Mouse (Mus musculus): ENCODE results near the gene Gm17660. TPM values are rescaled to one million over a fixed set of nuclear protein-coding genes. Genes with fewer than 3 reads are reported as not detected.
"Not testable (repeated sequence)": the region's sequence is repeated elsewhere in the genome, so short reads cannot be mapped to it uniquely, and the experiment has no call there.

Gm17660 gene
- polyA plus RNA-seq, 1 experiment from 2014 or later = not detected

DNA sequence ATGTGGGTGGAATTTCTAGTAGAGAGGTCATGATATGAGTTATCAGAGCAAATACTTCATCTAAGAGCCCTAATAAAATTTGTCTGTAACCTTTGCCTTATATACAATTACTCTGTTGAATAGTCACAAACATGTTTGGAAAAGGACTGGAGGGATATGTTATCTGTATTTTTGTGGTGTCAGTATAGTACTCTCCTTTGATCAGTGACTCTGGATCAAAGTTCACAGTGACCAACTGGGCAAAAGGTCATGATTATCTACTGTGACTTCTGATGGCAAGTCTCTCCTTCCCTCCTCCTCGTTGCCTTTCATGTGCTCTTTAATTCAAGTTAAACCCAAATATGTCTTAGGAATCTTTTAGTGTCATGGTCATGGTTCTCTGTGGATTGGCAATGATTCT, 41.6 kb downstream of the Gm17660 start:
- no peak overlapping the region for H3K9ac ChIP-seq (ENCODE audit: low read length)
- no peaks in the 10 kb centered on the region for H3K4me1 ChIP-seq (ENCODE audit: control insufficient read depth, insufficient read depth, low read length)
- H3K9me3 ChIP-seq (replicated peaks; ENCODE audit: control insufficient read depth, low read length) = no peaks in the 10 kb centered on the region
- 26% methylated on average over 1 of the region's 1 CpGs for WGBS
- no peak for ATAC-seq (replicated peaks; ENCODE audit: extremely low read depth, insufficient read depth, low FRiP score)
- no peaks in the 10 kb centered on the region for H3K36me3 ChIP-seq (ENCODE audit: control insufficient read depth, insufficient read depth)
- no peak overlapping the region for H3K27ac ChIP-seq (ENCODE audit: low read length)
- no peak overlapping the region for H3K4me3 ChIP-seq (ENCODE audit: low read length)
- no peak overlapping the region for H3K4me2 ChIP-seq (ENCODE audit: low read depth, low read length)
- no peaks in the 10 kb centered on the region for H3K27me3 ChIP-seq (ENCODE audit: control insufficient read depth, insufficient read depth, low read length)

DNA sequence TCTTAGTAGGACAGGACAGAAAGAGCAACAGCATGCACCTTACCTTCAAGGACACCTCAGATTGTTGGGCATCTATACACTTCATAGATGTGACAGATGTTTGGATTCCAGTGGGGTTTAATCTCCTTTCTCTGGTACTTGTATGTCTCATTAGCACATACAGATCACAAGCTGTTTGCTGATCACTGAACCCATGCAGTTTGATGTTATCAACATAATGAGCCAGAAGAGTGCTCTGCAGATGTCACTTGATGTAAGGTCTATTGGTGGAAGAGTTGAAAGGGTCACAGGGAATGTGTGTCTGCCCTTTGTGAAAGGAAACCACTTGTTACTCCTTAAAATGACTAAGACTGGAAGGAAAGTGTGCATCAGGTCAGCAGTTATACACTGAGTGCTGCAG, 42.3 kb downstream of the Gm17660 start:
- no peak overlapping the region for H3K4me2 ChIP-seq (ENCODE audit: low read depth, low read length)
- no peak overlapping the region for H3K27ac ChIP-seq (ENCODE audit: low read length)
- no peak for ATAC-seq (replicated peaks; ENCODE audit: extremely low read depth, insufficient read depth, low FRiP score)
- no peaks in the 10 kb centered on the region for H3K9me3 ChIP-seq (replicated peaks; ENCODE audit: control insufficient read depth, low read length)
- H3K4me3 ChIP-seq (ENCODE audit: low read length) = no peak overlapping the region
- H3K4me1 ChIP-seq (ENCODE audit: control insufficient read depth, insufficient read depth, low read length) = no peaks in the 10 kb centered on the region
- no peaks in the 10 kb centered on the region for H3K27me3 ChIP-seq (ENCODE audit: control insufficient read depth, insufficient read depth, low read length)
- no peaks in the 10 kb centered on the region for H3K36me3 ChIP-seq (ENCODE audit: control insufficient read depth, insufficient read depth)
- no peak overlapping the region for H3K9ac ChIP-seq (ENCODE audit: low read length)

DNA sequence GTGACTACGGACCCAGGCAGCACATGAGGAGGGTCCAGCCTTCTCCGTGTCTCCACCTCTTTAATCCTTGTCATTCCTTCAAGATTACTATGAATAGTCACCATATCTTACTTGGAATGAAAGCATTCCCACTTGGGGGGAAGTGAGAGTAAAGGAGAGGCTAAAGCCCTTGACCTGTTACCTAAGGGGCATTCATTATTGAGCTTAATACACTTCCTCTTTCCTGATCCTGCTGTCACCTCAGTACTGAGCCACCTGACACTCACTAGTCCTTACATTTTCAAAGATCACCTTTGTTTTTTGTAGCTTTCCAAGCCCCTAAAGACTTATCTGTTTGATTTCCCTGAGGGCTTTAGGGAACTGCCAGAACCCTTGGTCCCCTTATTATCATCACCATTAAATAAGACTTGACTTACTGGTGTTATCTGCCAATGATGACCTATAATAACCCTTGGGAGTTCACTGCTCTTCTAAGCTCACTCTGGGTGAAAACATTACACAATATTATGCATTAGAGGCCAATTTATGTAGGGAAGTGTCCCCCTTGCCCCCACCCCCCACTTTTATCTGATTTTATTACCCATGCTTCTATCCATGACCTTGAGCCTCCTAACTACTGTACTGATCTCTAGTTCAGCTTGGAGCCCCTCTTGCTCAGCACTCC, 44.8 kb downstream of the Gm17660 start:
- Histone ChIP-seq H3K4me3 (ENCODE audit: low read length) (no peak overlapping the region), H3K9ac (ENCODE audit: low read length) (no peak overlapping the region), H3K4me2 (ENCODE audit: low read depth, low read length) (no peak overlapping the region), H3K27me3 (ENCODE audit: control insufficient read depth, insufficient read depth, low read length) (no peaks in the 10 kb centered on the region), H3K36me3 (ENCODE audit: control insufficient read depth, insufficient read depth) (no peaks in the 10 kb centered on the region), H3K27ac (ENCODE audit: low read length) (no peak overlapping the region), H3K4me1 (ENCODE audit: control insufficient read depth, insufficient read depth, low read length) (no peaks in the 10 kb centered on the region), H3K9me3 (replicated peaks; ENCODE audit: control insufficient read depth, low read length) (no peaks in the 10 kb centered on the region)
- 66% methylated on average over 2 of the region's 2 CpGs for WGBS
- no peak for ATAC-seq (replicated peaks; ENCODE audit: extremely low read depth, insufficient read depth, low FRiP score)

DNA sequence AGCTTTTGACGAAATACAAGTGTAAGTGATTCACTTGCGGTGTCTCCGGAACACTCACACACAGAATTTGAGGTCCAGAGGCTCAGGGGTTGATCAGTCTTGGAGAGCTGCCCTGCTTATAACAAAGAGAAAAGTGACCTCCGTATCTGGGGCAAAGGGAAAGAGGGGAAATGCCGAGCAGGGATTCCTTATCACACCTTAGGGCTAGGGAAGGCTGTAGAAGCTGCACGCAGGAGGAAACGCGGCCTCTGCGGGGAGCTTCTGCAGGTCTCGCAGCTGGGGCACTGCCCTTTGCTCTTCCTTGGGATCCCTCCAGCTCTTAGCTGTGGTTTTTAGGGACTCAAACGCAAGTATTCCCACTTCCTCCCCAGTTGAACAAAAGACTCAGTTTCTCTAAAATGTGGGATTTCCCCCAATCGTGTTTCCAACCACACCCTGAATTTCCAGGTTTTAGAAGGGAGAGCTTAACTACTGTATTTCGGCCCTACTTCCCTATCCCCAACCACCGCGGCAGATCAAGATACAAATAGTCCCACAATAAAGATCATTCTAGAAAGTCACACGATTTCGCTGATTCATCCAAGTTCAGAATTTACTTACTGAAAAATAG, 52.1 kb downstream of the Gm17660 start:
- Histone ChIP-seq H3K27ac (ENCODE audit: low read length) (no peak overlapping the region), H3K27me3 (ENCODE audit: control insufficient read depth, insufficient read depth, low read length) (no peaks in the 10 kb centered on the region), H3K4me1 (ENCODE audit: control insufficient read depth, insufficient read depth, low read length) (peaks cover 20% of the 10 kb centered on the region), H3K4me3 (ENCODE audit: low read length) (no peak overlapping the region; the same call in 1 of the 2 replicates), H3K9me3 (replicated peaks; ENCODE audit: control insufficient read depth, low read length) (no peaks in the 10 kb centered on the region), H3K4me2 (ENCODE audit: low read depth, low read length) (peak overlapping the region; percentile 42), H3K36me3 (ENCODE audit: control insufficient read depth, insufficient read depth) (no peaks in the 10 kb centered on the region), H3K9ac (ENCODE audit: low read length) (peak overlapping the region; percentile 52)
- ATAC-seq (replicated peaks; ENCODE audit: extremely low read depth, insufficient read depth, low FRiP score) = no peak
- 41% methylated on average over 17 of the region's 17 CpGs for WGBS

DNA sequence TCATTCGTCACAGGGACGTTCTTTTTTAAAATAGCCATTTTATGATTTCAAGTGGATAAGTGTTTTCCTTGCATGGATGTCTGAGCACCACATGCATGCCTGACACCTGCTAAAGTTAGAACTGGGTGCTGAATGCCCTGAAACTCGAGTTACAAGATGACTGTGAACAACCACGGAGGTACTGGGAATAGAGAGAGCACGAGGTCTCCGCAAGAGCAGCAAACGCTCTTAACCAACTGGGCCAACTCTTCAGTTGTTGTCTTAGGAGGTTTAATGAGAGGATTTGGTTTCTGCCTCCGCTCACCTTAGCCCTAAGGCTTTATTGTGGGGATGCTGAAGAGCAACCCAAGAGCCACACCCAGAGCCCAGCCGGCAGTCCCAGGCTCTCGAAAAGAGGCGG, 52.6 kb downstream of the Gm17660 start:
- H3K9ac ChIP-seq (ENCODE audit: low read length) = no peak overlapping the region
- no peak for ATAC-seq (replicated peaks; ENCODE audit: extremely low read depth, insufficient read depth, low FRiP score)
- 52% methylated on average over 11 of the region's 11 CpGs for WGBS
- no peaks in the 10 kb centered on the region for H3K9me3 ChIP-seq (replicated peaks; ENCODE audit: control insufficient read depth, low read length)
- H3K4me1 ChIP-seq (ENCODE audit: control insufficient read depth, insufficient read depth, low read length) = peaks cover 25% of the 10 kb centered on the region
- no peak overlapping the region for H3K4me3 ChIP-seq (ENCODE audit: low read length)
- H3K4me2 ChIP-seq (ENCODE audit: low read depth, low read length) = peak overlapping the region; percentile 42
- no peak overlapping the region for H3K27ac ChIP-seq (ENCODE audit: low read length)
- H3K27me3 ChIP-seq (ENCODE audit: control insufficient read depth, insufficient read depth, low read length) = no peaks in the 10 kb centered on the region
- no peaks in the 10 kb centered on the region for H3K36me3 ChIP-seq (ENCODE audit: control insufficient read depth, insufficient read depth)

DNA sequence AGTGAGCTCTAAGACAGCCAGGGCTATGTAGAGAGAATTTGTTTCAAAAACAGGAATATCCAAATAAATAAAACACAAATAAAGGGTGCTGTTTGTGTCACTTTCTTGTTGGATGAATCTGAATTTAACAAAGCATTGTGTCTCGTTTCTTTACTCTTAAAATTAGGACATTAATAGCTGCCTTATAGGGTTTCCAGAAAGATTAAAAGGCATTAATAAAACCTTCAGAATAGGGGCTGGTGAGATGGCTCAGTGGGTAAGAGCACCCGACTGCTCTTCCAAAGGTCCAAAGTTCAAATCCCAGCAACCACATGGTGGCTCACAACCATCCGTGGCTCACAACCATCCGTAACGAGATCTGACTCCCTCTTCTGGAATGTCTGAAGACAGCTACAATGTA, 53.2 kb downstream of the Gm17660 start:
- peaks cover 28% of the 10 kb centered on the region for H3K4me1 ChIP-seq (ENCODE audit: control insufficient read depth, insufficient read depth, low read length)
- H3K36me3 ChIP-seq (ENCODE audit: control insufficient read depth, insufficient read depth); H3K9ac ChIP-seq (ENCODE audit: low read length); H3K4me2 ChIP-seq (ENCODE audit: low read depth, low read length); ATAC-seq (replicated peaks; ENCODE audit: extremely low read depth, insufficient read depth, low FRiP score); H3K27me3 ChIP-seq (ENCODE audit: control insufficient read depth, insufficient read depth, low read length); H3K27ac ChIP-seq (ENCODE audit: low read length); H3K4me3 ChIP-seq (ENCODE audit: low read length); H3K9me3 ChIP-seq (replicated peaks; ENCODE audit: control insufficient read depth, low read length): not testable (repeated sequence)
- WGBS = 82% methylated on average over 5 of the region's 5 CpGs

DNA sequence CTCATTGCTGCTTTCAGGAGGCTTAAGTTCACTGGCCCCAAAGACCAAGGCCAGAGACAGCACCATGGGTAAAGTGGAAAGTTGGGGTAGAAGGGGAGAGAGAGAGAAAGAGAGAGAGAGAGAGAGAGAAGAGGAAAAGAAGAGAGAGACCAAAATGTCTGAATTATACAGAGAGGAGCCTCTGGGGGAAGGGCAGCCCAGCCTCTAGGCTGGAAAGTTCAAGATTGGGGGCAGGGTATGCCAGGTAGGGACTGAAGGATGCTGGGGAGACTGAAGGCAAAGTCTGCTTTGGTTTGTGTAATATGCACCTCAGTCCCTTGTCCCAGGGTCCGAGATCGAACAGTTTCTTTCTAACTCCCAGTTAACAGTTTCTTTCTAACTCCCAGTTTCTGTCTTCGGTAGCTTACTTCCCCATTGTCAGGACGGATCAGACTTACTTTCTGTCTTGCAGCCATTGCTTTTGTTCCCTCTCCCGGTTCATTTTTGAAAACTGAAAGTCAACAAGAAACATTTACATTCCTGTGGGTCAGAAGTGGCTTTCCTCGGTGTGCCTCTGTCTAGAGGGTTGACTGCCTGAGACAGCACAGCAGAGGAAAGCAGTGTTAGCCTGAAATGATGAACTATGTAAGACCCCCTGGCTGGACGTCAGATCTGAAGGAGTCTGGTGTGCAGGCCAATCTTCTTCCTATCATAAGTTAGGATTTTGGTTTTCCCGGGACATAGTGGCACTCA, 54.0 kb downstream of the Gm17660 start:
- Histone ChIP-seq H3K36me3 (ENCODE audit: control insufficient read depth, insufficient read depth) (no peaks in the 10 kb centered on the region), H3K4me3 (ENCODE audit: low read length) (no peak overlapping the region), H3K27me3 (ENCODE audit: control insufficient read depth, insufficient read depth, low read length) (no peaks in the 10 kb centered on the region), H3K9ac (ENCODE audit: low read length) (no peak overlapping the region), H3K4me2 (ENCODE audit: low read depth, low read length) (no peak overlapping the region), H3K27ac (ENCODE audit: low read length) (no peak overlapping the region), H3K4me1 (ENCODE audit: control insufficient read depth, insufficient read depth, low read length) (peaks cover 28% of the 10 kb centered on the region), H3K9me3 (replicated peaks; ENCODE audit: control insufficient read depth, low read length) (no peaks in the 10 kb centered on the region)
- 67% methylated on average over 8 of the region's 8 CpGs for WGBS
- ATAC-seq (replicated peaks; ENCODE audit: extremely low read depth, insufficient read depth, low FRiP score) = no peak

DNA sequence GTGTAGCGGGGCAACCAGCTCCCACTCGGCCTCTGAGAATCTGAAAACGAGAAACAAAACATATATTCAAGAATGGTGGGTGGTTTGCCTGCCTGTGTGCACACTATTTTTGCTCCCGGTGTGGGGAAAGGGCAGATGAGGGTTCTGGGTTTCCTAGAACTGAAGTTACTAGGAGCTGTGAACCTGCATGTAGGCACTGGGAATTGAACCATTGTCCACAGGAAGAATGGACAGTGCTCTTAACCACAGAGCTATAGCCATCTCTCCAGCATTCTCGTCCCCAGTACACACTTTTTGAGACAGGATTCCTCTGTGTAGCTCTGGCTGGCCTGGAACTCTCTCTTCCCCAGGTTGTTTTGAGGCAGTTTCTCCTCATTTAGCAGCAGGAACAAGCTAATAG, 54.9 kb downstream of the Gm17660 start:
- ATAC-seq (replicated peaks; ENCODE audit: extremely low read depth, insufficient read depth, low FRiP score) = no peak
- Histone ChIP-seq H3K9ac (ENCODE audit: low read length) (peak overlapping the region; percentile 77; the same call in 1 of the 2 replicates), H3K36me3 (ENCODE audit: control insufficient read depth, insufficient read depth) (peaks cover 6% of the 10 kb centered on the region; the same call in 1 of the 2 replicates), H3K27me3 (ENCODE audit: control insufficient read depth, insufficient read depth, low read length) (no peaks in the 10 kb centered on the region), H3K4me1 (ENCODE audit: control insufficient read depth, insufficient read depth, low read length) (peaks cover 28% of the 10 kb centered on the region), H3K27ac (ENCODE audit: low read length) (peak overlapping the region; percentile 87), H3K4me2 (ENCODE audit: low read depth, low read length) (peak overlapping the region; percentile 70), H3K9me3 (replicated peaks; ENCODE audit: control insufficient read depth, low read length) (no peaks in the 10 kb centered on the region), H3K4me3 (ENCODE audit: low read length) (peak overlapping the region; percentile 71)
- WGBS = 49% methylated on average over 5 of the region's 5 CpGs
